Mouse (Mus musculus) monocyte, adult 5-6 weeks (primary cell): ENCODE results near the gene Pdk2. TPM values are rescaled to one million over a fixed set of nuclear protein-coding genes. Genes with fewer than 3 reads are reported as not detected.
"Not testable (repeated sequence)": the region's sequence is repeated elsewhere in the genome, so short reads cannot be mapped to it uniquely, and the experiment has no call there.

Experiments
- ATAC-seq: fragments of 153-309, 156-312 bp; replicated peaks from 2 replicates; pipeline ENCODE4 v1.8.0; 2017; ENCODE audit warnings: mild to moderate bottlenecking; ENCODE audit not compliant: low TSS enrichment, insufficient number of reproducible peaks, severe bottlenecking, poor library complexity, low FRiP score
- total RNA-seq: library from RNA; stranded (forward); fragments of 200-1000, 200-491, 200-594 nt; gene quantifications from 3 replicates; pipeline ENCODE4 v1.2.3, GENCODE M21; 2017

Gene Pdk2
- total RNA-seq, 1 experiment from 2014 or later = 4.8 TPM

GRCm38 (mm10) chr11:95037306-95037705 lies 3.8 kb downstream of the Pdk2 start:
- ATAC-seq = no peak

- no peak for ATAC-seq
These were observed 4.6 kb downstream of the Pdk2 start for GRCm38 (mm10) chr11:95036521-95036920.

GRCm38 (mm10) chr11:95034902-95035301 lies 6.3 kb downstream of the Pdk2 start:
- no peak for ATAC-seq

GRCm38 (mm10) chr11:95033617-95034016 lies 7.5 kb downstream of the Pdk2 start:
- ATAC-seq = no peak

GRCm38 (mm10) chr11:95032945-95033344 lies 8.2 kb downstream of the Pdk2 start:
- ATAC-seq = no peak

- no peak for ATAC-seq
These were observed 13.2 kb downstream of the Pdk2 start for GRCm38 (mm10) chr11:95027850-95028470.

- ATAC-seq = no peak
These were observed 14.3 kb downstream of the Pdk2 start for GRCm38 (mm10) chr11:95026849-95027248.

GRCm38 (mm10) chr11:95026090-95026542 lies 15.0 kb downstream of the Pdk2 start:
- no peak for ATAC-seq

- ATAC-seq = no peak
These were observed 15.7 kb downstream of the Pdk2 start for GRCm38 (mm10) chr11:95025227-95026012.

- ATAC-seq = no peak
These were observed 16.5 kb downstream of the Pdk2 start for GRCm38 (mm10) chr11:95024439-95025184.

- no peak for ATAC-seq
These were observed 17.7 kb downstream of the Pdk2 start for GRCm38 (mm10) chr11:95023481-95023880.

- no peak for ATAC-seq
These were observed 18.7 kb downstream of the Pdk2 start for GRCm38 (mm10) chr11:95022237-95022992.

- no peak for ATAC-seq
These were observed 25.7 kb downstream of the Pdk2 start for GRCm38 (mm10) chr11:95015484-95015883.

GRCm38 (mm10) chr11:95012487-95012886 lies 28.7 kb downstream of the Pdk2 start:
- no peak for ATAC-seq

- ATAC-seq = no peak
These were observed 29.1 kb downstream of the Pdk2 start for GRCm38 (mm10) chr11:95012075-95012474.

GRCm38 (mm10) chr11:95011416-95011815 lies 29.7 kb downstream of the Pdk2 start:
- no peak for ATAC-seq

- not testable (repeated sequence) for ATAC-seq
These were observed 30.2 kb downstream of the Pdk2 start for GRCm38 (mm10) chr11:95010841-95011403.

- no peak for ATAC-seq
These were observed 30.9 kb downstream of the Pdk2 start for GRCm38 (mm10) chr11:95010141-95010739.
